Mouse (Mus musculus) spleen, adult 2 months (tissue): ENCODE measurements around the gene Gm9733. TPM values are rescaled to one million over a fixed set of nuclear protein-coding genes. Genes with fewer than 3 reads are reported as not detected.

Experiments used
- DNase-seq, 2 experiments: peaks; one replicate each; pipeline versions ENCODE4 v3.0.0 to v3.0.0-alpha.2; 2012 to 2021; ENCODE audit warnings: low spot score in 2 of 2, low read depth in 1 of 2
- H3K27ac ChIP-seq: fragments of 200-500 bp; 2 replicates; pipeline ENCODE4 v1.5.1; 2012; ENCODE audit warnings: low read length, inconsistent platforms; ENCODE audit not compliant: insufficient read depth
- H3K27me3 ChIP-seq: fragments of 200-500 bp; 2 replicates; pipeline ENCODE4 v1.6.1; 2012; ENCODE audit warnings: mild to moderate bottlenecking, moderate library complexity, low read length, inconsistent platforms; ENCODE audit not compliant: control insufficient read depth, insufficient read depth
- H3K36me3 ChIP-seq: fragments of 200-500 bp; 2 replicates; pipeline ENCODE4 v1.6.1; 2012; ENCODE audit warnings: mild to moderate bottlenecking, low read length, inconsistent platforms; ENCODE audit not compliant: control insufficient read depth, insufficient read depth
- H3K4me1 ChIP-seq: fragments of 200-500 bp; 2 replicates; pipeline ENCODE4 v1.6.1; 2011; ENCODE audit warnings: inconsistent platforms; ENCODE audit not compliant: control insufficient read depth, insufficient read depth, insufficient read length
- H3K4me3 ChIP-seq: fragments of 200-500 bp; 2 replicates; pipeline ENCODE4 v1.5.1; 2011; ENCODE audit warnings: mild to moderate bottlenecking, inconsistent platforms; ENCODE audit not compliant: insufficient read depth, insufficient read length; ENCODE audit errors: extremely low read depth
- CTCF ChIP-seq: fragments of 200-500 bp; IDR thresholded peaks from 2 replicates; pipeline ENCODE4 v1.5.1; 2011; ENCODE audit warnings: mild to moderate bottlenecking, inconsistent platforms; ENCODE audit not compliant: insufficient read depth, insufficient read length, insufficient replicate concordance; ENCODE audit errors: extremely low read depth
- POLR2A ChIP-seq: fragments of 200-500 bp; IDR thresholded peaks from 2 replicates; pipeline ENCODE4 v1.6.1; 2011; ENCODE audit warnings: low read depth, low read length, inconsistent platforms
- WGBS: fragments of 180-500 bp; shearing (Covaris S2); methylation state at CpG from one replicate; pipeline ENCODE4 v1.1.7; 2018; 5-methylcytosine and 5-hydroxymethylcytosine counted together
- polyA plus RNA-seq: library from polyadenylated mRNA; depleted of rRNA; stranded (reverse); fragments of >200 nt; gene quantifications from 2 replicates; pipeline ENCODE4 v1.2.3, GENCODE M21; 2012; rRNA removed

Gene Gm9733
- polyA plus RNA-seq, 1 experiment, result 1.1 TPM

- Histone ChIP-seq H3K4me3 (no peak overlapping the region), H3K36me3 (no peaks in the 10 kb centered on the region), H3K27ac (peak overlapping the region; percentile 82), H3K27me3 (no peaks in the 10 kb centered on the region), H3K4me1 (peaks cover 8% of the 10 kb centered on the region)
- no peak for TF ChIP-seq CTCF
- TF ChIP-seq POLR2A, result no peak
- DNase-seq, result peak in 1 of 2 experiments; percentile 18
- 12% methylated on average over 6 of the region's 6 CpGs for WGBS
Observed at GRCm38 (mm10) chr3:15284424-15285328, 47.4 kb downstream of the Gm9733 start.

- no peak for DNase-seq
- H3K27ac ChIP-seq, result peak overlapping the region; percentile 47; the same call in 1 of the 2 replicates
- WGBS, result 14% methylated on average over 5 of the region's 5 CpGs
- H3K27me3 ChIP-seq, result no peaks in the 10 kb centered on the region
- H3K4me1 ChIP-seq, result no peaks in the 10 kb centered on the region
- TF ChIP-seq POLR2A, result no peak
- TF ChIP-seq CTCF, result no peak
- no peak overlapping the region for H3K4me3 ChIP-seq
- no peaks in the 10 kb centered on the region for H3K36me3 ChIP-seq
Observed at GRCm38 (mm10) chr3:15275899-15276526, 56.1 kb downstream of the Gm9733 start.

GRCm38 (mm10) chr3:15264450-15264849 is 67.7 kb downstream of the Gm9733 start:
- H3K27me3 ChIP-seq, result no peaks in the 10 kb centered on the region
- 2% methylated on average over 3 of the region's 3 CpGs for WGBS
- no peaks in the 10 kb centered on the region for H3K4me1 ChIP-seq
- DNase-seq, result no peak
- TF ChIP-seq POLR2A (no peak), CTCF (0 out of 2 replicates have a peak, but pooled peaks have one; percentile 11)
- no peaks in the 10 kb centered on the region for H3K36me3 ChIP-seq
- no peak overlapping the region for H3K27ac ChIP-seq
- H3K4me3 ChIP-seq, result no peak overlapping the region

GRCm38 (mm10) chr3:15255726-15256125 is 76.4 kb downstream of the Gm9733 start:
- no peak for DNase-seq
- Histone ChIP-seq H3K4me3 (no peak overlapping the region), H3K27me3 (no peaks in the 10 kb centered on the region), H3K4me1 (no peaks in the 10 kb centered on the region), H3K27ac (no peak overlapping the region), H3K36me3 (no peaks in the 10 kb centered on the region)
- no peak for TF ChIP-seq POLR2A
- TF ChIP-seq CTCF, result no peak
- WGBS, result 86% methylated on average over 6 of the region's 6 CpGs

Other genes starting within 250 kb of the Gm9733 start
- 4.4 and 4.5 TPM in 2 replicates for gene Sirpb1a, start 94.2 kb upstream of the Gm9733 start, polyA plus RNA-seq
- 1.2 and 1.4 TPM in 2 replicates for gene Sirpb1b, start 242.8 kb upstream of the Gm9733 start, polyA plus RNA-seq